Mouse (Mus musculus) liver, embryonic 11.5 days (tissue): ENCODE results near the gene Golt1a. TPM values are rescaled to one million over a fixed set of nuclear protein-coding genes. Genes with fewer than 3 reads are reported as not detected.
"Not testable (repeated sequence)": the region's sequence is repeated elsewhere in the genome, so short reads cannot be mapped to it uniquely, and the experiment has no call there.

Experiments used
- ATAC-seq: fragments of 200-750 bp; cut with Nextera tagmentation; replicated peaks from 2 replicates; pipeline ENCODE4 v1.8.0; 2017; ENCODE audit warnings: moderate number of reproducible peaks, mild to moderate bottlenecking, moderate TSS enrichment, moderate library complexity; ENCODE audit not compliant: low FRiP score
- DNase-seq: peaks from one replicate; pipeline ENCODE4 v3.0.0-alpha.2; 2017; ENCODE audit warnings: low spot score
- H3K27ac ChIP-seq: fragments of 300-500 bp; sonication (generic); 2 replicates; pipeline ENCODE4 v1.5.1; 2014; ENCODE audit warnings: mild to moderate bottlenecking, low read depth, low read length, control low read depth
- H3K27me3 ChIP-seq: fragments of 300-500 bp; sonication (generic); replicated peaks from 2 replicates; pipeline ENCODE4 v1.6.1; 2014; ENCODE audit warnings: low read length, mixed read lengths; ENCODE audit not compliant: control insufficient read depth, insufficient read depth
- H3K36me3 ChIP-seq: fragments of 300-500 bp; sonication (generic); 2 replicates; pipeline ENCODE4 v1.6.1; 2014; ENCODE audit warnings: mild to moderate bottlenecking, low read length, moderate library complexity, mixed read lengths; ENCODE audit not compliant: control insufficient read depth, insufficient read depth
- H3K4me1 ChIP-seq: fragments of 300-500 bp; sonication (generic); replicated peaks from 2 replicates; pipeline ENCODE4 v1.6.1; 2014; ENCODE audit warnings: low read length, mixed read lengths; ENCODE audit not compliant: control insufficient read depth, insufficient read depth
- H3K4me2 ChIP-seq: fragments of 300-500 bp; sonication (generic); 2 replicates; pipeline ENCODE4 v1.6.1; 2014; ENCODE audit warnings: mild to moderate bottlenecking, control low read depth, moderate library complexity
- H3K4me3 ChIP-seq: fragments of 300-500 bp; sonication (generic); 2 replicates; pipeline ENCODE4 v1.5.1; 2014; ENCODE audit warnings: low read depth, low read length, control low read depth
- H3K9ac ChIP-seq: fragments of 300-500 bp; sonication (generic); 2 replicates; pipeline ENCODE4 v1.6.1; 2014; ENCODE audit warnings: low read depth, low read length, control low read depth
- H3K9me3 ChIP-seq: fragments of 300-500 bp; sonication (generic); 2 replicates; pipeline ENCODE4 v1.6.1; 2016; ENCODE audit warnings: low read length, inconsistent platforms, mixed read lengths; ENCODE audit not compliant: control insufficient read depth
- WGBS: fragments of 180-500 bp; shearing (Covaris S2); extraction: QIAGEN DNeasy Blood & Tissue Kit; methylation state at CpG from one replicate; pipeline ENCODE4 v1.1.7; 2014; 5-methylcytosine and 5-hydroxymethylcytosine counted together
- polyA plus RNA-seq: library from polyadenylated mRNA; unstranded; fragments of >200 nt; fragmentation: Nextera tagmentation; extraction: Ambion mirVana; gene quantifications from 2 replicates; pipeline ENCODE4 v1.2.1, GENCODE M21; 2014

The Golt1a gene
- polyA plus RNA-seq, 1 experiment from 2014 or later = 2.0 TPM

DNA sequence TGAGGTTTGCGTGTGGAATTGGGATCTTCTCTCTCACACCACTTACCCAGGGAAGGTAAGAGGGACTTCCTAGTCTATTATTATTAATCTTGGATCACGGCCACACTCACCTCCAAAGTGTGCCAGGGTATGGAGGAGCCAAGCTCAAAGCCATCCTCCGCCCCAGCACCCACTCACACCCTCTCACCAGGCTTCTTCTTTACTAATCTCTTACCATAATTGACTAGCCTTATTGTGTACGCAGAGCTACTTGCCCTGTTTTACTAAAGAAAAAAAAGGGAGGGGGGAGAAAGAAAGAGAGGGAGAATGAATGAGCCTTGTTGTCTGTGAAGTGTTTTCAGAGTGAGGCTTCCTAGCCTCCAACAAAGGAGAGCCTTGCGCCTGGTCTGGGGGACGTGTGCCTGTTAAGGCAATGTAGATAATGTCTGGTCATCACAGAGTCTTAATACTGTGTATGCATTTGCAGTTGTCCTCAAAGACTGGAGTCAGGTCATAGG lies 18.7 kb downstream of the Golt1a start:
- H3K4me1 ChIP-seq = no peaks in the 10 kb centered on the region
- H3K9me3 ChIP-seq = no peaks in the 10 kb centered on the region
- no peaks in the 10 kb centered on the region for H3K36me3 ChIP-seq
- H3K9ac ChIP-seq = no peak overlapping the region
- H3K4me3 ChIP-seq = no peak overlapping the region
- no peak overlapping the region for H3K27ac ChIP-seq
- 79% methylated on average over 6 of the region's 6 CpGs for WGBS
- ATAC-seq (no peak), DNase-seq (no peak)
- peaks cover 38% of the 10 kb centered on the region for H3K27me3 ChIP-seq
- H3K4me2 ChIP-seq = no peak overlapping the region

DNA sequence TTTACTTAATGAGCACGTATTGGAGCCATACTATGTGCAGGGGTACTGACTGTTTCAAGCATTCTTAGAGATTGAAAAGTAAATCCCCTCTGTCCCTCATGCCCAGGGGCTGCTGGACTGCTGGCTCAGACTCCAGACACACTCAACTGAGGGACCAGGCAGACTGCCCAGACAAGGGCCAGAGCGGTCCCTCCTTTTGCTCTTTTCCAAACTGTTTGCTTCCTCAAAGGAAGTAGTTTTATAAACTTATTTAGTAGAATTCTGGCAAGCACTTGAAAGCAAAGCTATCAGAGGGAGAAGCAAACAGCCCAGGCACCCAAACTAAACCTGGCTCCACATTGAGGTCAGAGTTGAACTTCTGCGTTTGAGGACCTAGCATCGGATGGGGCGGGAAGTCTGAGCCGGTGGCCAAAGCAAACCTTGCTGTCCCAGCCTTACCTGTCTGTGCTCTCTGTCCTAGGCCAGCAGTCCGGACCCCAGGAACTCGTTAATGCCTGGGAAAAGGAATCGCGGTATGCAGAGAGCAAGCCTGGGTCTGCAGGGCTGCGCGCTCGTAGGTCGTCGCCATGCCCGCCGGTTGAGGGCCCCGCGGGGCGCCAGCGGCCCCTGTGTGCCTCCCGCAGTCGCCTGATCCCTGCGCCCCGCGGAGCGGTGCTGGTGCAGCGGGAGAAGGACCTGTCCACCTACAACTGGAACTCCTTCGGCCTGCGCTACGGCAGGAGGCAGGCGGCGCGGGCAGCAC lies 19.5 kb downstream of the Golt1a start:
- Histone ChIP-seq H3K27ac (no peak overlapping the region), H3K27me3 (peaks cover 38% of the 10 kb centered on the region)
- ATAC-seq = no peak

DNA sequence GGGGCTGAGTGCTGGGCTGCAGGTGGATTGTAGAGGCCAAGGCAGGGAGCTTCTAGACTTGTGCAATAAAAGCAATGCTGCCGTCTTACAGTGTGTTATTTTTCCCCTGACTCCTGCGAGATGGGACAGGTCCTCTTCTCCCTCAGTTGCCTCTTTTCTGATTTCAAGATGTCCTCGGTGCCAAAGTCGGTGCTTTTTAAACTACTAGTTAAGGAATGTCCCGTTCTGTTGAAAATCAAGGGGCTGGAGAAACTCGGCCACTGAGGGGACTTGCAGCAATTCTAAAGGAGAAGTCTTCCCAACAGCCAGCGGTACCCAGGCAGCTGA lies 20.0 kb downstream of the Golt1a start:
- no peaks in the 10 kb centered on the region for H3K9me3 ChIP-seq
- H3K27ac ChIP-seq = no peak overlapping the region
- H3K36me3 ChIP-seq = no peaks in the 10 kb centered on the region
- 29% methylated on average over 7 of the region's 7 CpGs for WGBS
- no peak overlapping the region for H3K4me3 ChIP-seq
- H3K4me1 ChIP-seq = no peaks in the 10 kb centered on the region
- DNase-seq (no peak), ATAC-seq (no peak)
- no peak overlapping the region for H3K9ac ChIP-seq
- H3K4me2 ChIP-seq = peak overlapping the region; percentile 57
- peaks cover 38% of the 10 kb centered on the region for H3K27me3 ChIP-seq

More for the DNA sequence above, 19.5 kb downstream of the Golt1a start:
- H3K4me2 ChIP-seq = peak overlapping the region; percentile 57
- no peaks in the 10 kb centered on the region for H3K36me3 ChIP-seq
- no peak overlapping the region for H3K9ac ChIP-seq
- H3K4me1 ChIP-seq = no peaks in the 10 kb centered on the region
- H3K4me3 ChIP-seq = no peak overlapping the region
- H3K9me3 ChIP-seq = no peaks in the 10 kb centered on the region
- WGBS = 11% methylated on average over 34 of the region's 34 CpGs
- no peak for DNase-seq

DNA sequence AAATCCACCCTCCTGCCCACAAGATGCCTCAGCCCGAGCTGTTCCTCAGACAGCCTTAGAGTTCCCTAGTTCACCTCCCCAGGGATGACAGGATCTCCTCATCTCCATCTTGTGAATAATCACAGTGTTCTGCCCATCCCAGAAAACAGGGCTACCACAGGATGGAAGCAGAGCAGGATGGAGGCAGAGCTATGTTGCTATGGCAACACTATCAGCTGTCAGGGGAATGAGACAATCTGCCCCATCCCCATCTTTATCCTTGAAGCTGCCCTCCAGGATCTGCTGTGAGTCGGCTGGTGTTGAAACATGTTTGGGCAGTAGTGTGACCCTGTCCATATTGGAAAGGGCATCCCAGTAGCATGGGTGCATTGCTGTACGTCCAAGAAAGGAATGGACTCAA lies 21.5 kb downstream of the Golt1a start:
- H3K4me1 ChIP-seq = no peaks in the 10 kb centered on the region
- peaks cover 38% of the 10 kb centered on the region for H3K27me3 ChIP-seq
- no peak overlapping the region for H3K27ac ChIP-seq
- H3K4me3 ChIP-seq = no peak overlapping the region
- H3K36me3 ChIP-seq = no peaks in the 10 kb centered on the region
- ATAC-seq = no peak
- H3K9ac ChIP-seq = no peak overlapping the region
- WGBS = 51% methylated on average over 3 of the region's 3 CpGs
- no peak overlapping the region for H3K4me2 ChIP-seq
- no peaks in the 10 kb centered on the region for H3K9me3 ChIP-seq
- DNase-seq = no peak

DNA sequence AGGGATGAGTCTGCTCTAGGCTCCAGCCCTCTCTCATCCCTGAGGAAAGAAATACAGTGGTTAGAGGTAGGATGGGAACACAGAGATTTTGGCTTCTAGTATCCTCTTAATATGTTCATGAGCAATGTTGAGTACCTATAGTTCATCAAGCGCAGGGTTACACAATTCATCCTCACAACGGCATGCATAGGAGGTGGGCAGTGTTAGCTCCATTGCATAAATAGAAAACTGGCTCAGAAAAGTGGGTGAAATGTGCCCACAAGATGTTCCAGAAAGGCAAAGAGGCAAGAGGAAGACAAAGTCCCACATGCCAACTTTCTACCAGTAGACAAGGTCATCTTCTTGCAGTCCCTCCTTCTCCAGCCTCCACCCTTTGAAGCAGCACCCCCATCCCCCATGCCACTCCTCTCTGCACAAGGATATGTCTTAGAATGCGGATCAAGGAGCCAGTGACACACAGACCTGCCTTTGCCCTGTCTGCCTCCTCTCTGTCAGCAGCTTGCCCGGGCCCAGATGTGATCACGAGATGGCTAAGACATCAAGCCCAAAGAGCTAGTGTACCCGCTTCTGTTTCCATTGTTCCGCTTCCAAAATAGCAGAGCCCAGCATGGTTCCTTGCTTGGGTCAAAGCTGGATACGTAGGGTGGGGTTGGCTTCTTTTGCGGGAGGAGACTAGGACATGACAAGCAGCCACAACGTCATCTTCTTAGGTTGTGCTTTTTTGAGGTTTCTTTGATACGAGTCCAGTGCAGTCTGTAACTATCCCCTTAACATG lies 23.2 kb downstream of the Golt1a start:
- Histone ChIP-seq H3K36me3 (no peaks in the 10 kb centered on the region), H3K4me1 (no peaks in the 10 kb centered on the region), H3K4me2 (no peak overlapping the region), H3K4me3 (no peak overlapping the region), H3K27me3 (peaks cover 34% of the 10 kb centered on the region), H3K27ac (no peak overlapping the region), H3K9ac (no peak overlapping the region), H3K9me3 (no peaks in the 10 kb centered on the region)
- 81% methylated on average over 11 of the region's 11 CpGs for WGBS
- ATAC-seq (no peak), DNase-seq (no peak)

DNA sequence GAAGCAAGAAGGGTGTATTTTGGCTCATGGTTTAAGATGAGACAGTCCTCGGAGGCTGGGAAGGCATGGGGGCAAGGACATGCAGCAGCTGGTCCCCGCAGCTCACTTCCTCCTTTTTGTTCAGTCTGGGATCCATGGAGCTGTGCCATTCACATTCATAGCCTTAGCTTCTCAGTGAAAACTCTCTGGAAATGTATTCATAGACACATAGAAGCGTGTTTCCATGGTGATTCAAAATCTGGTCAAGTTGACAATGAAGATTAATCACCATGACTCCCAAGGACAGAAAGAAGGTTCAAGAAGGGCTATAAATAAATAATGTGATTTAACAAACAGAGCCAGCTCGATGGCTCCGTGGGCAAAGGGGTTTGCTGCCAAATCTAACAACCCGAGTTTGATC lies 24.3 kb downstream of the Golt1a start:
- H3K4me1 ChIP-seq = no peaks in the 10 kb centered on the region
- H3K9me3 ChIP-seq = no peaks in the 10 kb centered on the region
- DNase-seq (no peak), ATAC-seq (no peak)
- no peak overlapping the region for H3K4me2 ChIP-seq
- no peak overlapping the region for H3K27ac ChIP-seq
- H3K36me3 ChIP-seq = no peaks in the 10 kb centered on the region
- peaks cover 24% of the 10 kb centered on the region for H3K27me3 ChIP-seq
- H3K9ac ChIP-seq = no peak overlapping the region
- WGBS = 78% methylated on average over 6 of the region's 6 CpGs
- no peak overlapping the region for H3K4me3 ChIP-seq

DNA sequence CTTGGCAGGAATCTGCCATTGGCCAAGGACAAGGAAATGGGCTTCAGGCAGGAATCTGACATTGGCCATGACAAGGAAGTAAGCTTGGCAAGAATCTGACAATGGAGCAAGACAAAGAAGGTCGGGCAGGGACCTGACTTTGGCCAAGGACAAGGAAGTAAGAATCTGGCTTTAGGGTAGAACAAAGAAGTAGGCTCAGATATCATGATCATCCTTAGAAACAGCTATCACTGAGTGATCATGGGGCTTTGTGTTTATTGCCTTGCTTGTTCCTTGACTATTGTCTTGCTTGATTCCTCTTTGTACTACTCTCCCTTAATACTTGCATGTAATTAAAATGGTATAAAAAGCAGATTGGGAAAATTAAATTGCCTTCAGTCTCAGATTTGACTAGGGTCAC lies 30.8 kb downstream of the Golt1a start:
- not testable (repeated sequence) for ATAC-seq, H3K9ac ChIP-seq, DNase-seq, H3K36me3 ChIP-seq, H3K27ac ChIP-seq, H3K4me3 ChIP-seq, H3K9me3 ChIP-seq, H3K4me1 ChIP-seq, H3K4me2 ChIP-seq, H3K27me3 ChIP-seq
- WGBS = 56% methylated on average over 1 of the region's 1 CpGs

DNA sequence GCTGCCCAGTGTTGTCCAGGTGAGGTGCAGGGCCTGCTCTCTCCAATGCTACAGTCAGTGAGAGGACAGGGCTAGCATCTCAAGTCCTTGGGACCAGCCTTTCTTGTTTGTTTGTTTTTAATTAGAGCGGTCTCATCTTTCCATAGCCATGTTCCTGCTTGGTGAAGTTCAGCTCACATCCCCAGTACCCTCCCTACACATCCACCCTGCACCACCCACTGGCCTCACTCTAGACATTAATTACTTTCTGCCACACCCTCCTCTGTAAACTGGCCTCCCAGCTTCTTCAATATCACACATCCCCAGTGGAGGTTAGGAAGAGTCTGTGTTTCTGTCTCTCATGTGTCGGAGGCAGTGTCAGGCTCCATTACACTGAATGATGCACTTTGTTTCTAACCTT lies 34.8 kb downstream of the Golt1a start:
- H3K4me1 ChIP-seq = peaks cover 4% of the 10 kb centered on the region; the same call in 1 of the 2 replicates
- WGBS = 85% methylated on average over 2 of the region's 2 CpGs
- no peak for ATAC-seq

More for the DNA sequence above, 34.8 kb downstream of the Golt1a start:
- Histone ChIP-seq H3K36me3 (no peaks in the 10 kb centered on the region), H3K9ac (no peak overlapping the region), H3K27me3 (no peaks in the 10 kb centered on the region), H3K27ac (no peak overlapping the region), H3K9me3 (no peaks in the 10 kb centered on the region), H3K4me3 (no peak overlapping the region), H3K4me2 (no peak overlapping the region)
- DNase-seq = no peak
